Mouse (Mus musculus) lung, postnatal 36 days (tissue): ENCODE data around the gene Gm48551.
A peak's percentile ranks its signal among the peaks of the same experiment; 100 is the strongest.

ENCODE experiments used
- DNase-seq: peaks from one replicate; pipeline ENCODE4 v3.0.0; 2022; ENCODE audit warnings: mixed read lengths

Gm48551 gene

DNA sequence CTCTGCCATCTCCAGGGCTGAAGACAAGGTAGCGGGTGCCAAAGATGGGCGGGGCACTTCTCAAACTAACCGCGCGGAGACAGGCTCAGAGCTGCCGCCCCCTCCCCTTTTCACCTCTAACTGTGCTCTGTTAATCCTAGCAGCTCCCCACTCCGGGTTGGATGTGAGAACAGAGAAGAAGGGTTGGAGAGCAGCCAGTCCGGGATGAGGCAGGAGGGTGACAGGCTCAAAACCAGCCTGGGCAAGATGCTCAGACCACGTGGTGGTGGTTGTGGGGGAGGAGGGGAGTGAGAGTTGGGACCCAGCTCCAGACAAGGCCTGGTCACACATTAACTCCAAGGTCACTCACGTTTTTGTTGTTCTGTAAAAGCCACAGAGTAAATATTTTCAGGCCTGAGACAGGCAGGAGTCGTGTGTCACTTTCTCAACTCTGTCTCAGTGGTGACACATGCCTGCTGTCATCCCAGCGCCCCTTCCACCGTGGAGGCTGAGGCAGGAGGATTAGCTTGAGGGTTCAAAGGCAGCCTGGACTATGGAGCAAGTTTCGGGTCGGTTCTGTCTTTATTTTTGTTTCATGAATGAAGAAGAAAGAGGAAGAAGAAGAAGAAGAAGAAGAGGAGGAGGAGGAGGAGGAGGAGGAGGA, 47.4 kb downstream of the Gm48551 start:
- no peak for DNase-seq

- no peak for DNase-seq
These were observed 48.1 kb downstream of the Gm48551 start for GRCm38 (mm10) chr10:81432169-81432867.

DNA sequence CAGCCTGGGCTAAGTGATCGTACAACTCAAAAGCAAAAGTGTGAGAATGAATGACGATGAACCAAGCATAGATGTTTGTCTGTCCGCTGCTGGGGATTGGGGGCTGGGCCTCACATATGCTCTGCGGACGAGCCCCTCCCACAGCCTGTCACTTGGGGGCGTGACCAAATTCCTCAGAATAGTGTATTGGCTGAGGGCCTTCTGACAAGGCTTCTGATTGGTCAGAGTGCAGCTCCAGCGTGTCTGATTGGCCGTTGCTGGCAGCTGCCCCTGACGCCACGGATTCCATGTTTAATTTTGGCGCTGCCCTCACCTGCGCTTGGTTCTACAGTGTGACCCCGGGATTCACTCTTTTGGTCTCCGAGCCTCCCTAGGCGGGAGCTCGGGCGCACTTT, 48.6 kb downstream of the Gm48551 start:
- peak; percentile 99 for DNase-seq

DNA sequence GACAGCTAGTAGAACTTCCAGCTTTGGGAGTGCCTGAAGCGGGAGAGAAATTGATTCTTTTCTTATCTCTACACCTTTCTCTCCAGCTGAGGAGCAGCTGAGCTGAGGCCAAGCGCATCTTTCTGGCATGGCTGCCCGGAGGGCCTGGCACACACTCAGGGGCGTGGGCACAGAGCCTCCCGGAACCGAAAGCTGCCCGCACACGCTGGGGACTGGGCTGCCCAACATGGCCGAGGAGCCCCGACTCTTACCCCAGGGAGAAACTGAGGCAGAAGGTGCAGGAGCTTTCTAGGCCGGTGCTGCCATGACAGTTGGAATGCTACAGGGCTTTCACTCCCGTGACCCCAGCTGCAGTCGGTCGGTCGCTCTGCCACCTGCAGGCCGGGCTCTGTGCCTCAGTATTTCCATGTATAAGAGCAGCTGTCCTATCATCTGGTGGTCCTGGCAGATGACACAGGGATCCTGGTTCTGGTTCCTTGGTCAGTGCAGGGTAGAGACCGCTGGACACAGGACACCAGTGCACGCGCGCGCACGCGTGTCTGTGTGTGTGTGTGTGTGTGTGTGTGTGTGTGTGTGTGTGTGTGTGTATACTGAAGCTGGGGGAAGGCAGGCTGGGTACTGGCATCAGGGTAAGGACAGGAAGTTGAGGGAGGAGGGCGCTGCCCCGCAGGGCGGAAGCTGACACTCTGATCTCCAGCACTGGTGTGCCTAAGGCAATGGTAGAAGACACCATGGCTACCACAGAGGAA, 49.4 kb downstream of the Gm48551 start:
- DNase-seq, result peak; percentile 85

GRCm38 (mm10) chr10:81434361-81435263, 50.3 kb downstream of the Gm48551 start:
- peak; percentile 55 for DNase-seq

DNA sequence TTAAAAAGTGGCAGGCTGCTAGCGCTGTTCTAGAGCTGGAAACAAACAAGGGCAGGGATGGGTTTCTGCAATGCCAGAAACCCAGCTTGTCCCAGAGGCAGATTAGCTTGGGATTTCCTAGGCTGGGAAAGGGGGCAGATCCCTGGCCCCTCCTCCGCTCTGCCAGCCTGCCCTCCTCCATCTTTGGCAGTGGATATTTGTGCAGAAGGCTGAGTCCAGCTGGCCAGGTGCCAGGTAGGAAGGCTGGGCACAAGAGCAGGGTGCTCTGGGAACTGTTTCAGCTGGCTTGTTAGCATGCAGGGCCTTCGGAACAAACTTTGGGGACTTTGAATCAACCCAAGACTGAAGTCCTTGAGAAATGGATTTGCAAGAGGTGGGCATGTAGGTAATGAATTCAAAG, 51.2 kb downstream of the Gm48551 start:
- DNase-seq, result peak; percentile 90

DNA sequence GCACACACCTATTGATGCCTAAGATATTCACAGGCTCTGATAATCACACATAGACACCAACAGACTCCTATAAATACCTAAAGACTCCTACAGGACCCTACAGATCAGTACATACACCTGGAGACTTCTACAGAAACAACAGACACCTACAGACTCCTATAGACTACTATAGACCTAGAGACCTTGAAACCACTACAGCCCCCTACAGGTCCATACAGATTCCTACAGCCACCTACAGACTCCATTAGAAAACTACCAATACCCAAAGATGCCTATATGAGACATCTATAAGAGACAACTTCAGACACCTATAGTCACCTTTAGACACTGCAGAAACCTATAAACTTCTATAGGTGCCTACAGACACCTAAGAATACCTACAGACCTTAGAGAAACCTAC, 56.8 kb downstream of the Gm48551 start:
- DNase-seq, result peak; percentile 61
